Mouse (Mus musculus) c-Kit-positive CD71-positive TER-119-positive erythroid progenitor cells, embryonic 14.5 days (primary cell): ENCODE data around the gene Bcor.

ENCODE experiments used
- DNase-seq: peaks from one replicate; pipeline ENCODE4 v3.0.0-alpha.2; 2013; ENCODE audit warnings: low spot score

Bcor gene

DNA sequence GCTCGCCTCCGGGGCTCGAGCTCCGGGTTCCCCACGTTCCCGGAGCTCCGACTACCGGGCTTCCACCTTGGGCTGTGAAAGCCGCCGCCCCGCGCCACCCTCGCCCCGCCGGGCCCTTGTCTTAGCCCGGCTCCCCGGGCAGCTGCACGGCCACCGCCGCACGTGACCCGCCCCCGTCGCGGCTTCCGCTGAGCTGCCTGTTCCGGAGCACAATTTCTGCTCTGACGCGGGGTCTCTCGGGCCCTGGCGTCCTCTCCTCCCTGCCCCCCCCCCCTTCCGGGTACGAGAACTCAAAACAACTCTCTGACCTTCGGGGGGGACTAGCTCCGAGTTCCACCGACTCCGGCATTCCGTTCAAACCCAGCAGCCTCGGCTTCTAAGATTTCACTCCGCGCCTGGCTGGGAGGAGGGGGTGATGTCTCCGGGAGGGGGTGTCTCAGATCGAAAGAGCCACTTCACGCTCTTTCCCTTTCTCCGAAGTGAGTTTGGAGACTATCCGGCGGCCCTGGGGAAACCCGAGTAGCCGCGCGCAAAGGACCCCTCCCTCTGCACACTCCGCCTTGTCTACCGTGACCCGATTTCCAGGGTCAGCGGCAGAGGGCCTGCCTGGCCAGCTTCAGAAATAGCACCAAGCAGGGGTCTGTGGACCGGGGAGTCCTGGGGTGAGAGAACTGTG lies at the start of gene Bcor:
Gene Bcor, minus strand, starts transcription at position 375 of the 676 bp plus-strand sequence.
- no peak for DNase-seq

DNA sequence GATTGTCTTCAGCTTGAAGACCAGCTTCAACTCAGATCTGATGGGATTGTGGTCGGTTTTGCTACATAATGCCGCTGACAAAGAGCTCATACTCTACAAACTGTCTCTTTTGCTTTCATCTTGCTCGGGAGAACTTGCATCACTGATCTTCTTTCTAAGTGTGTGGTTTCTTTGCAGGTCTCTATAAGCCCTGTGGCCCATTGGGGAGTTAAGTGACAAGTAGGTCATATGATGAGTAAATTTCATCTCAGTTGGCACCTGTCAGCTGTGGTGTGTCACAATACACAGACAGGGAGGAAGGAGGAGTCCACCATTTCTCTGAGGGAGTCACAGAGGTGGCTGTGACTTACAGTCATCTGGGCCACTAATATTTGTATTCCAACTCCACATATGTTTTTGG lies 42.8 kb upstream of the Bcor start:
- no peak for DNase-seq

DNA sequence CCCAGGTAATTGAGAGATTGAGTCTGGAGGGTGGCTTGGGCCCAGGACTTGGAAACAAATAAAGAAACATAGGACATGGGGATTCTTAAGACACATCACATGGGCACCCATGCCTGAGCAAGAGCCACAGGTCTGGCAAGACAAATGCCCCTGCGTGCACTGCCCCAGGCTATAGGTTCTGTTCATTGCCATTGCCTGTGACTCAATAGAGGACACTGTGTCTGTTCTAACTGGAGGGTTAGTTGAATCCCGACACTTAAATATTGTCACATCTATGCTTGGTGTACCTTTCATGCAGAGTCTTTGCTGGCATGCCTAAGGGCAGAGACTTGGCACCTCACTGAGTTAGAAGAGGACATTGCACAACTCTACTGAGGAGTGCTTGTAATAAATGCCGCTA lies 41.0 kb upstream of the Bcor start:
- no peak for DNase-seq

DNA sequence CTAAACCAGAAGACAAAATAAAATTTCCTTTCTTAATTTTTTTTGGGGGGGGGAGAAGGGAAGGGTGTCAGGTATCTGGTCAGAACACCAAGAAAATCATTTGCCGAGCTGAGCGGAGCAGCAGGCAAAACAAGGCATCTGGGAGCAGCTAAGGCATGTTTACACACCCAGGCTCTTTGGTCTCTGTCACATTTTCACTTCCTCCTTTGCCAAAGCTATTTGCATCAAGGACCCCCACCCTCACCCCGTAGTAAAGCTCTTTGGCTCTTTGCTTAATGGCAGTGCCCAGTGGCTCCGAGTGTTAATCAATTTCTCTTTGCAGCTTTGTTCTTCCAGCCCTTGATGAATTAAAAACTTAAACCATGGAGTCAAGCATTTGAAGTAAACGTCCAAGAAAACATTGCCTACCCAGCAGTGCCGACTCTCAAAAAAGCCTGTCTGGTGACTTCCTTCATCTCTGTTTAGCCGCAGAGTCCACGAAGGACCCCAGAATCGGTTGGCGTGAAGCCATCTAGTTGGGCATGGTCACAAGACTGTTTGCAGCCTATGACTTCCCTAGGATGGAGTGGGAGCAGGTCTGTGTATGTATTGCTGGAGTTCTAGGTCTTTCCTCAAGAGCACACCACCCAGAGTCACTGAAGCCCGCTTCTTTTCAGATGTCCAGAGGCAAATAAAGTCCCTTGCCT lies 35.2 kb upstream of the Bcor start:
- no peak for DNase-seq

- no peak for DNase-seq
These were observed 32.2 kb upstream of the Bcor start for GRCm38 (mm10) chrX:12192343-12192742.

DNA sequence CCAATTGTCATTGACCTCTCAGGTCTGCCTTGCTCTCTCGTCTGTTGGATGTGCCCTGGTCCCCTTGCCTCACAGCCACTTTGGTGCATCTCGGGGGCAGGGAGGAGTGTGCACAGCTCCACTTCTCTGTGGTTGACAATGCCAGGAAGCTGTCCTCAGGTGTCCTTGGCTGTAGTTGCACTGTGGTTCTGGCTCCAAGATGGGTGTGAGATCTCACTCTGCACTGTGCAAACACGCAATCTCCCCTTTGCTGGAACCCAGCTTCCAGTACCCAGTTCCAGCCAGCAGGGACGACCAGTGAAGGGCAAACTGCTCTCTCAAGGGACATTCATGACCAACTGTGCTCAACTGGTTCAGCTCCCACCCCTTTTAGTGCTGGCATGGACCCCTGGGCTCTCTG lies 29.4 kb upstream of the Bcor start:
- no peak for DNase-seq

DNA sequence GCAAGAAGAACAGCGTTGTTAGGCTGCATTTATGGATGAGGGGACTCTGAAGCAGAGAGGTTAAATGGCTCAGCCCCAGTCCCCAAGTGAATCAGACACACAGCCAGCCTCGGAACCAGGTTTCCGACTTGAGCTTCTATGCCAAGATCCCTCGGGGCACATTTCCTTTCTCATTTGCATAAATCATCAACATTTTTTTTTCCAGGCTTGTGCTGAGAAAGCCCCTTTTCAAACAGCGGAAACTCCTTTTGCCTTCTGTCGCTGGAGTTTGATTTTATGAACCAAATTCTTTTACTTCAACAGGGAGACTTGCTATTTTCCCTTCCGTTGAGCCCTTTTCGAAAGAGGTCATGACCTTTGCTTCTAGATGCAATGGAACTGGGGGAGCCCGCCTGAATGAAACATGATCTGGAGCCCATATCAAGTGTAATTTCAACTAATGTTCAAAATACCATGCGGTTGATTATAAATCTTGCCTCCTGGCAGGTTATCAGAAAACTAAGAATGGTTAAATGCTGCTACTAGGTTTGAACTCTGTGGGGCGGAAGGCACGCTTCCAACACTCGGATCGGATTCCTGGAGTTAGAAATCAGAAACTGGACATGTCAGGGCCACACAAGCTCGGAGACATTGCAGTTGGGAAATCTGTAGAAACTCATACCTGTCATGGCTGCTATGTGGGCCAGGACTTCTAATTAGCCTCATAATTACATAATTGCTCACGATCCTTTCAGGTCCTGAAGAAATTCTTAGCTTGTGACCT lies 15.2 kb upstream of the Bcor start:
- DNase-seq = no peak

- no peak for DNase-seq
These were observed 10.0 kb upstream of the Bcor start for GRCm38 (mm10) chrX:12170128-12170527.

DNA sequence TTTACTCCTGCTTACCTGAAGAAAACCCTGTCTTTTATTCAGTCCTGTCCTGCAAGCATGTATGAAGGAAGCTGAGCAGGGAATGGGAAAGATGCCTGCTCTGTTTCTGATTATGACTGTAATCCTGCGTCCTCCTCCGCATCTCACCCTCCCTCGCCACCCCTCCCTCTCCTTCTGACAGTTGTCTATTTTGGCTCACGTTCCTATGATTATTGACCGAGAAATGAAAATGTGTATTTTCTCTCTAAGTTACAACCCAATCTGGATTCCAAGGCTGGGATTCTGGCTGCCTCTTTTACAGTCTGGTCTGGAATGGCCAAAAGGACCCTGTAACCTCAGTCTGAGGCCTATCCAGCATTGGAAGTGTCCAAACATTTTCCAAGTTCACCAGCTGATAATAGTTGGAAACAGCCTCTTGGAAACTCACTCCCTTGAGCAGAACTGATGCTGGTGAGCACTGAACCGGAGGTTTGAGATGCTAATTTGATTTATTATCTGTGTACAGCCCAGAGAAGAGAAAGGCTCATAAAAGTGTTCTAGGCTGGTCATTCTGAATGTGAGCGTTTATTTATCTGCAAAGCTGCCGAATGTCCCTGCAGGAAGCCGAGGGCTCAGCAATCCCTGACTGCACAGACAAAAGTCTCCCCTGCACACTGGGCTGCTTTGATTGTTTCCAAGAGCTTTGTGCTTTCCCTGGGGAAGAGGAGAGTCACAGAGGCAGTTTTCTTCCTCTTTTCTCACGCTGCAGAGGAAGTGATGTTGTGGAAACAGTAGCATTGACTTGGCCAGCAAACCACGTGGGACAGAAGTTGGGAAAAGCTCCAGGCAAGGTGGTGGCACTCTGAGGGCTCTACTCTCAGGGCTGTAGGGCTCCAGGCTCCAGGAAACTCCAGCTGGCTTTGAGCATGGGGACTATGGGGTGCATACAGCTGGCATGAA lies 4.7 kb upstream of the Bcor start:
- DNase-seq = no peak

GRCm38 (mm10) chrX:12159534-12159881 lies 647 bp downstream of the Bcor start:
- DNase-seq = no peak

DNA sequence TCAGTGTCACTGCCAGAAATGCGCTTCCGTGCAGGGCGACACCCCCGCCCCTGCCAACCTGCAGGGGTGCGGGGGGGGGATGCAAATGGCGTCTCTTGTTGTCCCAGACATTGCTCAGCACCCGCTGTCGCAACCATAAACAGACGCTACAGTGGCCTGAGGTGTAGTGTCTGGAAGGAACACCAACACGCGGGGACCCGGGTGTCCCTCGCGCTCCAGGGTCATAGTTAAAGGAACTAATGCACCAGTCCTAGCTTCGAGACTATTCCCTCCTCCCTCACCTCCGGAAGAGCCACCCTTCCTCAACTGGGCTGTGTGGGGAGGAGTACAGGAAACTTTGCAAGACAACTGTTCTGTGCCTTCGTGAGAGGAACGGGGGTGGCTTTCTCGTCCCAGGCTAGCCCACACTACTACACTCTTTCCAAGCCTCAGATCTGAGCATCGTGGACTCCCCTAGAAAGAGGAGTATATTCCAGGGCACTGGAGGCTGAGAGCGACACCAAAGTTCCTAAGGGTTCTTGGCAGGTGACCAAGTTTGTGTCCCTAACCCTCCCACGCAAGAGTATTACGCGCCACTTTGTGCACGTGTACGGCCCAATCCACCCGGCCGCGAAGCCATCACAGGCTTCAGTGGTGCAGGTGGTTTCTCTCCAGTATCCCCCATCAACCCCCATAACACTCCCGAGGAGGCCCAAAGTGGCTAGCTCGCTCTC lies 1.2 kb downstream of the Bcor start:
- DNase-seq = no peak

- no peak for DNase-seq
These were observed 1.8 kb downstream of the Bcor start for GRCm38 (mm10) chrX:12158244-12158820.

DNA sequence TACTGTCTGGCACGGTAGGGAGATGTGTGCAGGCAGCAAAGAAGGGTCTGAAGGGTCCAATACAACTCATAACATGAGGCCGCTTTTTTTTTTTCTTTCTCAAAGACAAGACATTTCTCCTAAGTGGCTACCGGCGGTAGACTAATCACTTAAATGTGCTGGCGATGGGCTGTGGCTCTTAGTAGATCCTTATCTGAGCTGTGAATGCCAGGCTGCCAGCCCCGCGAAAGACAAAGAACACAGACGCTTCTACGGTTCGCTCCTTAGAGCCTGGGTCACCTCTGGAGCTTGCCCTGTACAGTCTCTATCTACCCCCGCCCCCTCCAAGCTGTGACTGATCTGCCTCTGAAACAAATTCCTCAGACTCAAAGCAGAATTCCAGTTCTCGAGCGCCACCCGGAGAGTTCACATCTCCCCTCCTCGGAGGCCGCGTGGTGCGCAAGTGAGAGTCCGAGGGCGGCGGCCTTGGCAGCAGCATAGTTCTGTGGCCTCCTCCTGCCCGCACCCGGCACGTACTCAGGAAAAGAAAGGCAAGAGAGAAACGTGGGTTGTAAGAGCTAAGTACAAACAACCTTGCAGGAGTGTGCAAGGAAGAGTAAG lies 2.7 kb downstream of the Bcor start:
- no peak for DNase-seq

DNA sequence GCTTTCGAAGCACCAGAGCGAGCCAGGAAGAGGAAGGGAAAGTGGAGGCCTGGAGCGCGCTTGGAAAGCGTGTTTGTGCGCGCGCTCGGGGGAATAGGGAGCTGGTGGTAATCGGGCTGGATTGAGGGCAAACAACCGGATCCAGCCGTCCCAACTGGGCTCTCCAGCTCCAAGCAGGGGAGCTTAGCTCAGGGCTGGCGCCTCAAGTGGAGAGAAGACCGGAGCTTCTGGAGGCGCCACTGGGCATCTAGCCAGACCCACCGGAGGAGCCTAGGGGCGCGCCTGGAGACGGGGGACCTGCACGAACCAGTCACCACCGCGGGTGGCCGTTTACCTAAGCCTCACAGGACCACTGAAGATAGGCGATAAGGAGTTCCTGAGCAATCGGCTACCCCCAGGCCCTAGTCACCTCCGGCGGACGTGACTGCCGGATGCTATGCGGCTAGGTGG lies 4.3 kb downstream of the Bcor start:
- DNase-seq = no peak

- DNase-seq = no peak
These were observed 4.9 kb downstream of the Bcor start for GRCm38 (mm10) chrX:12155068-12155840.

DNA sequence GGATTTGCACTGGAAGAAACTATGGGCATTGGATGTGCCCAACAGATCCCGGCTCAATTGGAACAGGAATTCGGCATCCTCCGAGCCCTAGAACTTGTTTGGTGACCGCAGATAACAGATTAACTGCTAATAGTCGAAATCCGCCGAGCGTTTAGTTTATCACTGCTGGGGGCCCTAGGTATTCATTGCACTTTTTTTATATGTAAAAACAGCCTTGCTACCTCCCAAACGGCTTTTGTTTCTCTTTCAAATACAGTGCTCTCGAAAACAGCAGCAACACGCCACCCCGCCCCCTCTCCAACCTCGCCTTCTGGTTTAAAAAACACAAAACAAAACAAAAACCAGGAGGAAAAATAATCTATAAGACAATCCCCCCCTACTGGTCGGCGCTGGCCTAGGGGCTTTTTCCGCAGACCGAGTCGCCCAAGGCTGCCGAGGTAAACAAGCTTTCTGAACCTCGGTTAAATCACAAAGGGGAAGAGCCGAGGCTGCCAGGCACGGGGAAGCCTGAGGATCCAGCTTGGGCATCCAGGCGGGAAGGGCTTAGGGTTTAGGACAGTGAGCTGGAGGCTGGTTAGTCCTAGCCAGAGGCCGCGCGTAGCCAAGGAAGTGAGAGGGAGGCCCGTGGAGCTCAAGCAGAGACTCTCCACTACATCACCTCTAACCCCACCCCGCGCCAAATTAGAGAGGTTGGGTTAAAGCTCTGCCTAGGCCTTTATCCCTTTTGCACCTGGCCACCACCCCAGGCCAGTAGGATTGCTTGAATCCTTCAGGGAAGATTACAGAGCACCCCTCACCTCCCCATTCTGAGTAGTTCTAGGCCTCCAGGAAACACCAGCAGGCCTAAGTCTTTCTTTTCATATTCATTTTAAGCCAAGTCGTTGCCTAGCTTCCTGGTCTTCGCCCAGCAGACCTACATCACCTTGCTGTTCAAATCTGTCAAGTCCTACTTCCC lies 6.7 kb downstream of the Bcor start:
- no peak for DNase-seq

- no peak for DNase-seq
These were observed 7.9 kb downstream of the Bcor start for GRCm38 (mm10) chrX:12151996-12152904.
